Mouse (Mus musculus) ES-Bruce4 (cell line): Measurements from ENCODE around the gene Gpr68.

ENCODE experiments used
- CTCF ChIP-seq: IDR thresholded peaks from one replicate; pipeline ENCODE4 v1.8.1; 2011; ENCODE audit warnings: low read depth, low read length
- EP300 ChIP-seq: IDR thresholded peaks from 2 replicates; pipeline ENCODE4 v1.6.1; 2011; ENCODE audit warnings: low read depth, low read length; ENCODE audit not compliant: insufficient read depth
- POLR2A ChIP-seq: IDR thresholded peaks from one replicate; pipeline ENCODE4 v1.8.1; 2011; ENCODE audit warnings: low read length; ENCODE audit not compliant: insufficient read depth

DNA sequence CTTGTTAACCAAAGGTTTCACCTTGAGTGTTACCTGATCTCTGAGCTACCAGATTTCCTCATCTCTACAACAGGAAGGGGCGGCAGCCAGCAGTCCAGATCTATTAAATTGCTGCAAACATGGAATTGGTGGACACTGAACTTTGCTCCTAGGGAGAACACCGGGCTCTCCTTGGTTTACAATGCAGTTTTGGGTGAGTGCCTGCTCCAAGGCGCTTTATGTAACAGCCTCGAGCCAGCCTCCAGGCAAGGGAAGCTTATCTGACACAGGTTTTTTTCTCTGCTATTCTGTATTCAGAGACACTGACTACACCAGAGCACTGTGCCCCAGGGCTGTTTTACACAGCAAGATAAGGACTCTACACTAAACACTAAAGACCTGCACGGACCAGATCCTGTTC is 26.8 kb upstream of the Gpr68 start:
- TF ChIP-seq EP300 (no peak), POLR2A (no peak), CTCF (no peak)
